Mouse (Mus musculus) intestine, postnatal 0 days (tissue): ENCODE results near the gene Eif4ebp2. TPM values are rescaled to one million over a fixed set of nuclear protein-coding genes. Genes with fewer than 3 reads are reported as not detected.

Experiments used
- ATAC-seq: fragments of 200-750 bp; cut with Nextera tagmentation; 2 replicates; pipeline ENCODE4 v1.8.0; 2017; ENCODE audit warnings: mild to moderate bottlenecking, moderate TSS enrichment, moderate library complexity
- H3K27ac ChIP-seq: fragments of 300-500 bp; sonication (generic); 2 replicates; pipeline ENCODE4 v1.5.1; 2014; ENCODE audit warnings: mild to moderate bottlenecking, low read depth, low read length, moderate library complexity
- H3K27me3 ChIP-seq: fragments of 300-500 bp; sonication (generic); replicated peaks from 2 replicates; pipeline ENCODE4 v1.6.1; 2014; ENCODE audit warnings: low read length, mixed read lengths; ENCODE audit not compliant: control insufficient read depth, insufficient read depth
- H3K36me3 ChIP-seq: fragments of 300-500 bp; sonication (generic); 2 replicates; pipeline ENCODE4 v1.6.1; 2014; ENCODE audit warnings: mild to moderate bottlenecking, moderate library complexity; ENCODE audit not compliant: control insufficient read depth, insufficient read depth
- H3K4me1 ChIP-seq: fragments of 300-500 bp; sonication (generic); replicated peaks from 2 replicates; pipeline ENCODE4 v1.6.1; 2014; ENCODE audit warnings: antibody characterized with exemption, low read length, mixed read lengths; ENCODE audit not compliant: control insufficient read depth, insufficient read depth
- H3K4me2 ChIP-seq: fragments of 300-500 bp; sonication (generic); replicated peaks from 2 replicates; pipeline ENCODE4 v1.6.1; 2014; ENCODE audit warnings: low read depth, mild to moderate bottlenecking, moderate library complexity
- H3K4me3 ChIP-seq: fragments of 300-500 bp; sonication (generic); 2 replicates; pipeline ENCODE4 v1.5.1; 2014; ENCODE audit warnings: low read depth, low read length
- H3K9ac ChIP-seq: fragments of 300-500 bp; sonication (generic); 2 replicates; pipeline ENCODE4 v1.6.1; 2014; ENCODE audit warnings: mild to moderate bottlenecking, low read depth, low read length
- H3K9me3 ChIP-seq: fragments of 300-500 bp; sonication (generic); 2 replicates; pipeline ENCODE4 v1.6.1; 2016; ENCODE audit warnings: mixed run types; ENCODE audit not compliant: control insufficient read depth
- CTCF ChIP-seq: sonication (generic); IDR thresholded peaks from 2 replicates; pipeline ENCODE4 v1.5.1; 2016; ENCODE audit warnings: low read depth, mild to moderate bottlenecking, control low read depth, antibody characterized with exemption, moderate library complexity
- WGBS: fragments of 180-500 bp; shearing (Covaris S2); extraction: QIAGEN DNeasy Blood & Tissue Kit; methylation state at CpG from one replicate; pipeline ENCODE4 v1.1.7; 2014; 5-methylcytosine and 5-hydroxymethylcytosine counted together
- polyA plus RNA-seq: library from polyadenylated mRNA; unstranded; fragments of >200 nt; fragmentation: Nextera tagmentation; extraction: Ambion mirVana; gene quantifications from 2 replicates; pipeline ENCODE4 v1.2.1, GENCODE M21; 2015

Eif4ebp2 gene
- polyA plus RNA-seq, 1 experiment from 2014 or later = 53.1 TPM

DNA sequence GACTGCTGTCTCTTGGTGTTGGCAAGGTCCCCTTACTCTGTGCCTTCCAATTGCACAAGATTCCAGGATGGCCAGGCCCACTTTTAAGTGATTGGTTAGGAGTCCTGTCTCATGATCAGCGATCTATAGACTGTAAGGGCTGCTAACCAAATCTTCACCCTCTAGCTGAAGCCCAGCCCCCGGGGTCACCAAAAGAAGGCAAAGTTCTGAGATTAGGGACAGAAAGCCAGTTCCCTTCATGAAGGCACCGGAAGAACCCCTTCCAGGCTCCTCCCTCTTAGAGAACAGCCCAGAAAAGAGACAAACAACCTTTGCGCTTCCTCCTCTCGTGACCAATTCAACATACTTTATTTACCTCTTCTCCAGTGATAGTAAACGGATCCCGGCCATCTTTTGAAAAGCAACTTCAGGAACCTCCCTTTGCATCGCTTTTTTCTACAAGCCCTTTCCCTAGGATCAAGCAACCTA, 964 bp downstream of the Eif4ebp2 start:
- H3K27ac ChIP-seq = peak overlapping the region; percentile 85
- peaks cover 9% of the 10 kb centered on the region; the same call in 1 of the 2 replicates for H3K36me3 ChIP-seq
- H3K27me3 ChIP-seq = no peaks in the 10 kb centered on the region
- peak overlapping the region; percentile 88 for H3K9ac ChIP-seq
- peak; percentile 46 for ATAC-seq
- H3K4me1 ChIP-seq = peaks cover 8% of the 10 kb centered on the region
- peak overlapping the region; percentile 69 for H3K4me2 ChIP-seq
- H3K9me3 ChIP-seq = no peaks in the 10 kb centered on the region
- no peak for TF ChIP-seq CTCF
- H3K4me3 ChIP-seq = peak overlapping the region; percentile 90
- 1% methylated on average over 8 of the region's 8 CpGs for WGBS

DNA sequence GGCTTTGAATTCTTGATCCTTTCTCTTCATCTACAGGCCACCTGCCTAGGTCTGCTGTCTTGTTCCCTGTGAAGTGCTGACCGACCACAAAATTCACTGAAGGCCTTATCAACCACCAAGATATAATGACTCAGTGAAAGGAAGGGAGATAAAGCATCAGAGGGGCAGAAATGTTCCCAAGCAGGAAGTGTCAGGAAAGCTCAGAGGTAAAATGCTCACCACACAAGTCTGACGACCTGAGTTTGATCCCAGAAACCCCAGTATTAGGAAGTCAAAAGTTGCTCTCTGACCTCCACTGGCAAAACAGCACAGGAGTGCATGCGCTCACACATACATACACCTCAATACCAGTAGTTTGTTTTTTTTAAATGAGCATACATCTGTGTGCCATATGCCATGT, 3.6 kb downstream of the Eif4ebp2 start:
- WGBS = 47% methylated on average over 3 of the region's 3 CpGs
- peaks cover 13% of the 10 kb centered on the region for H3K4me1 ChIP-seq
- H3K27ac ChIP-seq = no peak overlapping the region
- H3K9me3 ChIP-seq = no peaks in the 10 kb centered on the region
- H3K4me3 ChIP-seq = no peak overlapping the region
- no peak overlapping the region for H3K4me2 ChIP-seq
- H3K27me3 ChIP-seq = no peaks in the 10 kb centered on the region
- no peak for ATAC-seq
- no peak overlapping the region for H3K9ac ChIP-seq
- TF ChIP-seq CTCF = no peak
- peaks cover 9% of the 10 kb centered on the region; the same call in 1 of the 2 replicates for H3K36me3 ChIP-seq

- no peak overlapping the region for H3K4me2 ChIP-seq
- WGBS = 80% methylated on average over 10 of the region's 10 CpGs
- H3K9me3 ChIP-seq = no peaks in the 10 kb centered on the region
- H3K27ac ChIP-seq = no peak overlapping the region
- no peak overlapping the region for H3K9ac ChIP-seq
- no peak for ATAC-seq
- peaks cover 13% of the 10 kb centered on the region for H3K4me1 ChIP-seq
- H3K4me3 ChIP-seq = no peak overlapping the region
- H3K36me3 ChIP-seq = peaks cover 9% of the 10 kb centered on the region; the same call in 1 of the 2 replicates
- no peak for TF ChIP-seq CTCF
- no peaks in the 10 kb centered on the region for H3K27me3 ChIP-seq
Measured at GRCm38 (mm10) chr10:61447581-61448353, 4.7 kb downstream of the Eif4ebp2 start.

DNA sequence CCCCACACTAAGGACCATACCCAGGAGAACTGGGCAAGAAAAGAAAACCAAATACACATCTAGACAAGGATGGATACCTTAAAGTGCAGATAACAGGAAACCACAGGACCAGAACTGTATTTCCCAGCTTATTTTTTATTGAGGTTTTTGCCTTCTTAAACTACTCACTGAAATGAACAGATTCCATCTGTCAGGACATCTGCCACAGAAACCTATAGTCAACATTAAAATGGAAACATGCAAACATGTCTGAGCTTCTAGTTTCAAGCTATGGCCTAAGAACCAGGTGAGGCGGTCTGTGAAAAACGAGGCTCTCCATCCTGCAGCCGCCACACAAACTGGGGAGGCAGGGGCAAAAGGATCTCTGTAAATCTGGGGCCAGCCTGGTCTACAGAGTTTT, 7.4 kb downstream of the Eif4ebp2 start:
- no peak for ATAC-seq
- WGBS = 68% methylated on average over 3 of the region's 3 CpGs

GRCm38 (mm10) chr10:61443876-61444275, 8.6 kb downstream of the Eif4ebp2 start:
- H3K27ac ChIP-seq = no peak overlapping the region
- peaks cover 17% of the 10 kb centered on the region for H3K36me3 ChIP-seq
- no peak for ATAC-seq
- H3K9ac ChIP-seq = no peak overlapping the region
- peaks cover 11% of the 10 kb centered on the region for H3K4me1 ChIP-seq
- H3K27me3 ChIP-seq = no peaks in the 10 kb centered on the region
- H3K4me2 ChIP-seq = no peak overlapping the region
- 14% methylated on average over 1 of the region's 1 CpGs for WGBS
- no peak for TF ChIP-seq CTCF
- no peaks in the 10 kb centered on the region for H3K9me3 ChIP-seq
- H3K4me3 ChIP-seq = no peak overlapping the region

More for the DNA sequence above, 7.4 kb downstream of the Eif4ebp2 start:
- H3K4me3 ChIP-seq = no peak overlapping the region
- H3K9ac ChIP-seq = no peak overlapping the region
- H3K9me3 ChIP-seq = no peaks in the 10 kb centered on the region
- no peak for TF ChIP-seq CTCF
- peaks cover 15% of the 10 kb centered on the region for H3K4me1 ChIP-seq
- no peak overlapping the region for H3K27ac ChIP-seq
- no peaks in the 10 kb centered on the region for H3K27me3 ChIP-seq
- H3K4me2 ChIP-seq = no peak overlapping the region
- H3K36me3 ChIP-seq = peaks cover 17% of the 10 kb centered on the region

- Histone ChIP-seq H3K36me3 (peaks cover 15% of the 10 kb centered on the region), H3K4me2 (no peak overlapping the region), H3K9me3 (no peaks in the 10 kb centered on the region), H3K27ac (no peak overlapping the region), H3K27me3 (no peaks in the 10 kb centered on the region), H3K9ac (no peak overlapping the region), H3K4me1 (peaks cover 11% of the 10 kb centered on the region), H3K4me3 (no peak overlapping the region)
- WGBS = 50% methylated on average over 6 of the region's 6 CpGs
- ATAC-seq = no peak
- TF ChIP-seq CTCF = no peak
Measured at GRCm38 (mm10) chr10:61443456-61443855, 9.0 kb downstream of the Eif4ebp2 start.
